Mouse (Mus musculus) stomach, embryonic 16.5 days (tissue): ENCODE results near the gene Cdca7l. TPM values are rescaled to one million over a fixed set of nuclear protein-coding genes. Genes with fewer than 3 reads are reported as not detected.
"Not testable (repeated sequence)": the region's sequence is repeated elsewhere in the genome, so short reads cannot be mapped to it uniquely, and the experiment has no call there.

Experiments
- ATAC-seq: fragments of 200-750 bp; cut with Nextera tagmentation; 2 replicates; pipeline ENCODE4 v1.8.0; 2017; ENCODE audit warnings: moderate number of reproducible peaks, moderate TSS enrichment; ENCODE audit not compliant: insufficient read depth, low FRiP score
- H3K27ac ChIP-seq: fragments of 300-500 bp; sonication (generic); 2 replicates; pipeline ENCODE4 v1.5.1; 2014; ENCODE audit warnings: low read length
- H3K27me3 ChIP-seq: fragments of 300-500 bp; sonication (generic); 2 replicates; pipeline ENCODE4 v1.6.1; 2014; ENCODE audit warnings: low read length, control low read depth, mixed read lengths; ENCODE audit not compliant: control insufficient read depth, insufficient read depth
- H3K36me3 ChIP-seq: fragments of 300-500 bp; sonication (generic); 2 replicates; pipeline ENCODE4 v1.6.1; 2014; ENCODE audit warnings: low read length; ENCODE audit not compliant: control insufficient read depth, insufficient read depth
- H3K4me1 ChIP-seq: fragments of 300-500 bp; sonication (generic); 2 replicates; pipeline ENCODE4 v1.6.1; 2014; ENCODE audit warnings: low read length, control low read depth, mixed read lengths; ENCODE audit not compliant: control insufficient read depth, insufficient read depth
- H3K4me2 ChIP-seq: fragments of 300-500 bp; sonication (generic); 2 replicates; pipeline ENCODE4 v1.6.1; 2014; ENCODE audit warnings: low read depth, low read length, mixed read lengths
- H3K4me3 ChIP-seq: fragments of 300-500 bp; sonication (generic); replicated peaks from 2 replicates; pipeline ENCODE4 v1.5.1; 2014; ENCODE audit warnings: mild to moderate bottlenecking, low read length
- H3K9ac ChIP-seq: fragments of 300-500 bp; sonication (generic); 2 replicates; pipeline ENCODE4 v1.6.1; 2014; ENCODE audit warnings: low read length
- H3K9me3 ChIP-seq: fragments of 300-500 bp; sonication (generic); replicated peaks from 2 replicates; pipeline ENCODE4 v1.6.1; 2016; ENCODE audit warnings: low read length, control low read depth; ENCODE audit not compliant: control insufficient read depth
- WGBS: fragments of 180-500 bp; shearing (Covaris S2); extraction: QIAGEN DNeasy Blood & Tissue Kit; methylation state at CpG from one replicate; pipeline ENCODE4 v1.1.7; 2014; 5-methylcytosine and 5-hydroxymethylcytosine counted together
- polyA plus RNA-seq: library from polyadenylated mRNA; unstranded; fragments of >200 nt; fragmentation: Nextera tagmentation; extraction: Ambion mirVana; gene quantifications from 2 replicates; pipeline ENCODE4 v1.2.1, GENCODE M21; 2015

The Cdca7l gene
- polyA plus RNA-seq: 41.1 and 41.6 TPM in 2 replicates

- H3K9ac ChIP-seq: not testable (repeated sequence)
- WGBS: 80% methylated on average over 1 of the region's 6 CpGs
Observed at GRCm38 (mm10) chr12:117803989-117804388, at the start of gene Cdca7l. Gene Cdca7l (plus strand): TSS chr12:117804289.

GRCm38 (mm10) chr12:117756010-117756409 lies 48.1 kb upstream of the Cdca7l start:
- Histone ChIP-seq H3K36me3 (no peaks in the 10 kb centered on the region), H3K9me3 (no peaks in the 10 kb centered on the region)
- ATAC-seq: no peak; the same call in 1 of the 2 replicates

More at GRCm38 (mm10) chr12:117803989-117804388, at the start of gene Cdca7l:
- H3K27ac ChIP-seq, H3K4me2 ChIP-seq, ATAC-seq, H3K4me1 ChIP-seq, H3K4me3 ChIP-seq, H3K9me3 ChIP-seq, H3K36me3 ChIP-seq, H3K27me3 ChIP-seq: not testable (repeated sequence)

GRCm38 (mm10) chr12:117760373-117760772 lies 43.7 kb upstream of the Cdca7l start:
- no peak for ATAC-seq
- no peaks in the 10 kb centered on the region for H3K9me3 ChIP-seq

More at GRCm38 (mm10) chr12:117756010-117756409, 48.1 kb upstream of the Cdca7l start:
- H3K9ac ChIP-seq: no peak overlapping the region
- no peak overlapping the region for H3K4me3 ChIP-seq
- 60% methylated on average over 7 of the region's 7 CpGs for WGBS
- no peak overlapping the region for H3K27ac ChIP-seq
- no peak overlapping the region for H3K4me2 ChIP-seq
- no peaks in the 10 kb centered on the region for H3K27me3 ChIP-seq
- no peaks in the 10 kb centered on the region; the same call in 1 of the 2 replicates for H3K4me1 ChIP-seq

GRCm38 (mm10) chr12:117760846-117761245 lies 43.2 kb upstream of the Cdca7l start:
- no peak overlapping the region for H3K27ac ChIP-seq
- no peak for ATAC-seq
- no peak overlapping the region for H3K9ac ChIP-seq
- no peaks in the 10 kb centered on the region for H3K4me1 ChIP-seq
- no peaks in the 10 kb centered on the region for H3K36me3 ChIP-seq
- H3K4me3 ChIP-seq: no peak overlapping the region
- no peaks in the 10 kb centered on the region for H3K9me3 ChIP-seq
- H3K4me2 ChIP-seq: no peak overlapping the region
- H3K27me3 ChIP-seq: no peaks in the 10 kb centered on the region

More at GRCm38 (mm10) chr12:117760373-117760772, 43.7 kb upstream of the Cdca7l start:
- no peak overlapping the region for H3K4me3 ChIP-seq
- no peaks in the 10 kb centered on the region for H3K4me1 ChIP-seq
- no peaks in the 10 kb centered on the region for H3K36me3 ChIP-seq
- H3K4me2 ChIP-seq: no peak overlapping the region
- WGBS: 82% methylated on average over 5 of the region's 5 CpGs
- H3K27ac ChIP-seq: no peak overlapping the region
- H3K9ac ChIP-seq: no peak overlapping the region
- H3K27me3 ChIP-seq: no peaks in the 10 kb centered on the region

GRCm38 (mm10) chr12:117761698-117762097 lies 42.4 kb upstream of the Cdca7l start:
- no peak overlapping the region for H3K9ac ChIP-seq
- no peak for ATAC-seq
- no peak overlapping the region for H3K4me2 ChIP-seq
- no peaks in the 10 kb centered on the region for H3K27me3 ChIP-seq
- H3K4me3 ChIP-seq: no peak overlapping the region
- no peaks in the 10 kb centered on the region for H3K9me3 ChIP-seq
- no peaks in the 10 kb centered on the region for H3K4me1 ChIP-seq
- H3K36me3 ChIP-seq: no peaks in the 10 kb centered on the region
- H3K27ac ChIP-seq: no peak overlapping the region
- WGBS: 48% methylated on average over 1 of the region's 1 CpGs

GRCm38 (mm10) chr12:117763247-117763646 lies 40.8 kb upstream of the Cdca7l start:
- no peak overlapping the region for H3K27ac ChIP-seq
- peak; percentile 48; the same call in 1 of the 2 replicates for ATAC-seq
- WGBS: 63% methylated on average over 3 of the region's 3 CpGs

GRCm38 (mm10) chr12:117764839-117765238 lies 39.2 kb upstream of the Cdca7l start:
- Histone ChIP-seq H3K27ac (no peak overlapping the region), H3K9me3 (no peaks in the 10 kb centered on the region), H3K4me3 (no peak overlapping the region), H3K4me2 (no peak overlapping the region), H3K36me3 (no peaks in the 10 kb centered on the region), H3K4me1 (no peaks in the 10 kb centered on the region), H3K27me3 (no peaks in the 10 kb centered on the region), H3K9ac (no peak overlapping the region)
- no peak for ATAC-seq
- 7% methylated on average over 7 of the region's 7 CpGs for WGBS

More at GRCm38 (mm10) chr12:117763247-117763646, 40.8 kb upstream of the Cdca7l start:
- H3K9ac ChIP-seq: no peak overlapping the region
- no peaks in the 10 kb centered on the region for H3K4me1 ChIP-seq
- H3K9me3 ChIP-seq: no peaks in the 10 kb centered on the region
- H3K36me3 ChIP-seq: no peaks in the 10 kb centered on the region
- H3K4me3 ChIP-seq: no peak overlapping the region
- no peak overlapping the region for H3K4me2 ChIP-seq
- no peaks in the 10 kb centered on the region for H3K27me3 ChIP-seq

GRCm38 (mm10) chr12:117769113-117769512 lies 35.0 kb upstream of the Cdca7l start:
- Histone ChIP-seq H3K36me3 (no peaks in the 10 kb centered on the region), H3K9ac (no peak overlapping the region), H3K4me3 (no peak overlapping the region), H3K27ac (no peak overlapping the region), H3K4me2 (no peak overlapping the region), H3K4me1 (no peaks in the 10 kb centered on the region), H3K27me3 (no peaks in the 10 kb centered on the region), H3K9me3 (no peaks in the 10 kb centered on the region)
- no peak for ATAC-seq
- 3% methylated on average over 5 of the region's 5 CpGs for WGBS

- Histone ChIP-seq H3K36me3 (no peaks in the 10 kb centered on the region), H3K4me2 (no peak overlapping the region), H3K9me3 (no peaks in the 10 kb centered on the region), H3K27ac (no peak overlapping the region), H3K27me3 (no peaks in the 10 kb centered on the region), H3K4me3 (no peak overlapping the region), H3K4me1 (no peaks in the 10 kb centered on the region), H3K9ac (no peak overlapping the region)
- 48% methylated on average over 2 of the region's 2 CpGs for WGBS
- ATAC-seq: no peak
Observed at GRCm38 (mm10) chr12:117770211-117770610, 33.9 kb upstream of the Cdca7l start.
